Mouse (Mus musculus) thymus, postnatal 4 days (tissue): ENCODE measurements around the gene Oas2.
"Not testable (repeated sequence)": the region's sequence is repeated elsewhere in the genome, so short reads cannot be mapped to it uniquely, and the experiment has no call there.

Experiments used
- DNase-seq: peaks from one replicate; pipeline ENCODE4 v3.0.0; 2021

Gene Oas2

GRCm38 (mm10) chr5:120749688-120750087, at the start of gene Oas2:
Gene Oas2 (minus strand): TSS chr5:120749853.
- no peak for DNase-seq

- DNase-seq, result not testable (repeated sequence)
Measured at GRCm38 (mm10) chr5:120798943-120799342, 49.3 kb upstream of the Oas2 start.

DNA sequence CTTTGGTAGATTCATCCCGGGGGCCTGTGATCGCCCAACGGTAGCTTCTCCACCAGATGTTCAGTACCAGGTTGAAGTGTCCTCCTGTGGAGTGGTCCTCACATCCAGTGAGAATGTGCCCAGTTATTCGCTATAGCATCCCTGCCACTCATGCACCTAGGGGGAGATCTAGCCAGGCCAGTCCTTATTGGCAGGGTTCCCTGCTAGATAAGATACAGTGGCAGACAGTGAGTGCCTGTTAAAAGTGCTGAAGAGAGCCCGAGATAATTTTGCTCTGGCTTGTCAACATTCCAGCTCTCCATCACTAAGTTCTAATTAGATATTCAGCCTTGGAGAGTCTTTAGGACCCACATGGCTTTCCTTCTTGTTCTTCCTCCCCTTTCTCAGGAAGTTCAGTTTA, 48.5 kb upstream of the Oas2 start:
- DNase-seq, result not testable (repeated sequence)

GRCm38 (mm10) chr5:120795480-120796034, 45.9 kb upstream of the Oas2 start, which contains the start of gene Oas1e:
Gene Oas1e (minus strand): TSS chr5:120795530.
- DNase-seq, result not testable (repeated sequence)

DNA sequence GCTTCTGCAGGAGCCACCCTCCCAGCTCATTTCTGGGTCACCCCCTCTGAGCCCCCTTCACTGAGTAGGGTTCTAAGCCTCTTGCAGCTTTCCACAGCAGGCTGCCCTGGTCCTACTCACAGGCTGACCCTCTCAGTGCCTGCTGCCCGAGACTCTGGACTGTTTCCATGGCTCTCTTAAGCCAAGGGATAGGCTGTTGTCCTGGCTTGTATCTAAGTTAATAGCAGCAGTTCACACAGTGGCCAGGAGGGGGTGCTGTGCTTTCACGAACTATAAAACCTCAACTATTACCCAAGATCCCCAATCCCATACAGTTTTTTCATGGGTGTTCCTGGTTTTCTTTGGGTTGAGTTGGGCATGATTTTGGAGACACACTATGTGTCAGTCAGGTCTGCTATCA, 43.4 kb upstream of the Oas2 start:
- peak; percentile 73 for DNase-seq

DNA sequence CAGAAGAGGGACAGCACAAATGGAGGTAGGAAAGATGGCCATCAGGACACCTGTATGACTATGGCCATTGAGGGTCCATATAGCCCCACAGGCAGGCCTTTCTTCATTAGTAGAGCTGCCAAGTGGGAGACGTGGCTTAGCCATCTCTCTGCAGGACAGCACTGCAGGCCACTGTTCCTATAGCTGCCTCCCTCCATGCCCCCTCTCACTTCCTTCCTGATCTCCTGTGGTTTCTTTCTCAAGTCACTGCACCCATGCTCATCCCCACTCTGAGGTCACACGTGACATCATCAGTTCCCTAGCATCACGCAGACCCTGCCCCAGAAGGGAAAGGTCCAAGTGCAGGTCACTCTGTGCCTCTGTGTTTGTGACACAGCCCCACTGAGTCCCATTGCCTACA, 37.4 kb upstream of the Oas2 start:
- no peak for DNase-seq

- DNase-seq, result no peak
Measured at GRCm38 (mm10) chr5:120782446-120782845, 32.8 kb upstream of the Oas2 start.

GRCm38 (mm10) chr5:120781646-120782045, 32.0 kb upstream of the Oas2 start:
- DNase-seq, result peak; percentile 30

DNA sequence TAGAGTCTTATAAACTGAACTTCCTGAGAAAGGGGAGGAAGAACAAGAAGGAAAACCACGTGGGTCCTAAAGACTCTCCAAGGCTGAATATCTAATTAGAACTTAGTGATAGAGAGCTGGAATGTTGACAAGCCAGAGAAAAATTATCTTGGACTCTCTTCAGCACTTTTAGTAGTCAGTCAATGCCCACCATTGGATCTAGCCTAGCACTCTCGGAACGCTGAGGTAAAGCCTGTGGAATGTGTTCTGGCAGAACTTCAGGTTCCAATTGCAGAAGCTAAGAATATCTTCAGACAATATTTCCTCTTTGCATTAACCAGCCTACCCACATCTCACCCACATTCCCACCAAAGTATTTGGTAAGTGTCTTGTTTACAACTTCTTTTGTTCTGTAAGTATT, 30.3 kb upstream of the Oas2 start:
- no peak for DNase-seq

GRCm38 (mm10) chr5:120778941-120779340, 29.3 kb upstream of the Oas2 start:
- peak; percentile 29 for DNase-seq

DNA sequence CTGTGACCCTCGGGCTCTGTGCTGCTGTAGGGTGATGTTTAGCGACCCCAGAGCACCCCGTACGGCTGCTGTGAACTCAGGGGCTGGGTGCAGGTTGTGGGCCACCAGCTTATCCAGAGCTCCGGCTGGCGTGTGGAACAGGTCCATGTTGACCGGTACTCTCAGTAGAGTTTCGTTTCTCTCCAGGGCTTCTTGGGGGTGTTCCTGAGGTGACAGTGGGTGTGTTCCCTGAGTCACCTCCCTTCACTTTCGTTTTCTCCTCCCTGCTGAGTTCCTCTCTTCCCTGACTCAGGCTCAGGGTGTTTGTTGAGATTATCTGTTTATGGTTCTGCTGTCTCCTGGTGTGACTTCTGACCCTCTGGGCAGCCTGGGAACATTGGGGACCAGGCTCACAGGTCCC, 27.8 kb upstream of the Oas2 start, which contains the start of gene Oas3:
TSS of gene Oas3 (minus strand) at position 184 of the 400 bp plus-strand sequence.
- no peak for DNase-seq

DNA sequence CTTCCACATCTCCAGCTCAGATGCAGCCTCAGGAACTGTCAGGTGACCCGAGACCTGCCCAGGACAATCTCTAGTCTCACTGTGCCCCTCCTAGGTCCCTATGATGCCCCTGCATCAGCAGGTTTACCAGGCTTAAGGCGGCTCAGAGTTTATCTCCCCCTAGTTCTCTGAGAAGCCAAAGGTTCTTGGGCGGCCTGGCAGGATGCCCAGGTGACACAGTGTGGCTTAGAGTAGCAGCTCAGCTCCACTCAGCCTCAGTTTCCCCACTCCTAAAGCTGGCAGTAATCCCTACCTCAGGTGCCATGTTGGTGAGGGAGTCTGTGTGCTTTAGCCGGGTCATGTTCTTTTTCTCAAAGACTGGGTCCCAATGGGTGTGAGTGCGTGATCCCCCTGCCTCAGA, 27.1 kb upstream of the Oas2 start:
- no peak for DNase-seq

DNA sequence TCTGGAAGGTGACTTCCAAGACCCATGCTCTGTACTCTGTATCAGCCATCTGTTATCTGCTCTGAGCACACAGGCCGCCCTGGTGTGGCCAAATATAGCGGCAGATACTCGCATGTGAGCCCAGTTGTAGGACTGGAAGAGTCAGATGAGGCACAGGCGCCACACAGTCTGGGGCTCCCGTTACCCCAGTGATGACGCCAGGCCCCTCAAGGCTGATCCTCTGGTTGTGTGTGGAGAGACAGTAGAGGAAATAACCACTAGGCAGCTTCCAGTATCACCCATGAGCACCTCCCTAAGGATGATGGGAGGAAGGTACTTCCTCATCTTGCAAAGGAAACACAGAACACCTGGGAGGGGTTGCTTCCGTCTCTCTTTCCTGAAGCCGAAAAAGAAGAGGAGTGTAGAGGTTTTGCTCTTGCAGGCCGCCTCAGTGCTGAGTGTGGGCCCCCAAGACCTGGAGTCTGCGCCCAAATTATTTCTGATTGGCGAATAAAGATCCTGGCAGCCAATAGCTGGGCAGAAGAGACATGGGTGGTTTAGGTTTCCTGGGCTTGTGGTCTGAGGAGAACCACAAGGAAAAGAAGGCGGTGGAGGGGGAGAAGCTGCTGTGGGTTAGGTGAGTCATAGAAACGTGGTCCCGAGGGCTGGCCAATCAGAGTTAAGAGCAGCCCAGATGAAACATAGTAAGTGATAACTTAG, 25.8 kb upstream of the Oas2 start:
- DNase-seq, result peak; percentile 60

DNA sequence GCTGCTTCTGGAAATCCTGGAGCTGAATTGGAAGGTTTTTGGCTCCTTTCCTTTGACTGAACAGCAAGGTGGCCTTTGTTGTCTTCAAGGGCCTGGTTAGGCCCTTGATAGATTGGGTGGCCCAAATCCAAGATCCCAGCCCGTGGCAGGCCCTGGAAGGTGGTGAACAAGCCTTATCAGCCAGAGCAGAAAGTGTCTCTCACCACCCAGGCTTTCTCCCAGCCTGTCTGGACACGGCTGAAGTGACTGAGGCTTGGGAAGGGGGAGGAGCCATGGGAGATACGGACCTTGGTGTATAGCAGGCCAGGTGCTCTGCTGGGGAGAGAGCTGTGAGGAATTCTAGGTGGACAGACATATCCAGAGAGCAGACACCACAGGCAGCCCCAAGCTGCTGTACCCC, 19.7 kb upstream of the Oas2 start:
- no peak for DNase-seq

DNA sequence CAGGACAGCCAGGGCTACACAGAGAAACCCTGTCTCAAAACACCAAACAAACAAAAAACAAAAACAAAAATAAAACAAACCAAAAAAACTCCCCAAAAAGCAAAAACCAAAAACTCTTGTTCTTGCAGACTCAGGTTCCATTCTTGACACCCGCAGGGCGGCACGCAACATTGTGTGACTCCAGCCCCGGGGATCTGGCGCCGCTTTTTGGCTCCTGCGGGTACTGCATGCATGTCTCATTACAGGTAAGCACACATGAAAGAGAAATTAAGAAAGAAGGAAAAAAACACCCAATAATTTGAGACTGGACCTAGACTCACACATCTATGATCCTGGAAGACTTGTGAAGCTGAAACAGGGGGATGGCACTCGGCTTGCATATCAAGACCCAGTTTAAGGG, 15.4 kb upstream of the Oas2 start:
- DNase-seq, result no peak

DNA sequence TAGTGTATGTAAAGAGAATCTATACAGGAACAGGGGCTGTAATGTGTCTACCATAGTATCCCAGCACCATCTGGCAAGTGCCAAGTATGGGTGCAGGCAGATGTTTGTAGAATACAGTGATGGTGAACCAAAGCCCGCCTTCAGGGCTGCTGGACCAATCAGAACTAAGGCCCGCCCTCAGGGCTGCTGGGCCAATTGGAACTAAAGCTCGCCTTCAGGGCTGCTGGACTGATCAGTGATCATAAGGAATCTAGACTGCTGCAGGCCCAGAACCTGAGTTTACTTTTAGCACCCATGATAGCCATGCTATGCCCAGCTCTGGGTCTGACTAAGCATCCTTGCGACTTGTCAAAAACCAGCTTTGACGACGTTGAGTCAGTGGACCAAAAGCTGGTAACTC, 12.2 kb upstream of the Oas2 start:
- no peak for DNase-seq

DNA sequence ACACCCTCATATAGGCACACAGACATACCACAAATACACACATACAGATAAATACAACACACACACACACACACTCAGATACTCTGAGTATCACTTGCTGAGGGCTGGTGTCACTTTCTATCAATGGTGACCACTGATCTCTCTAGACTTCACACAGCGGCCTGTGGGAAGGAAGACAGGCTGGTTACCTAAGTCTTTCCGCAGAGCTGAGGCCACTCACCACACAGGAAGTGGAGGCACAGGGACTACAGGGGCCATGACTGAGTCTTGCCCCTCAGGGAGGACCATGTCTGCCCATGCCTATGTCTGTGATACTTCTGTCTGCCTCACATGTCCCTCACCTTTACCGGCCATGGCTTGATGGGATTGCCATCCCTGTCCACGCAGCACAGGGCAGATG, 4.6 kb upstream of the Oas2 start:
- no peak for DNase-seq

- no peak for DNase-seq
Measured at GRCm38 (mm10) chr5:120752786-120753185, 3.1 kb upstream of the Oas2 start.

- no peak for DNase-seq
Measured at GRCm38 (mm10) chr5:120751206-120751605, 1.6 kb upstream of the Oas2 start.

DNA sequence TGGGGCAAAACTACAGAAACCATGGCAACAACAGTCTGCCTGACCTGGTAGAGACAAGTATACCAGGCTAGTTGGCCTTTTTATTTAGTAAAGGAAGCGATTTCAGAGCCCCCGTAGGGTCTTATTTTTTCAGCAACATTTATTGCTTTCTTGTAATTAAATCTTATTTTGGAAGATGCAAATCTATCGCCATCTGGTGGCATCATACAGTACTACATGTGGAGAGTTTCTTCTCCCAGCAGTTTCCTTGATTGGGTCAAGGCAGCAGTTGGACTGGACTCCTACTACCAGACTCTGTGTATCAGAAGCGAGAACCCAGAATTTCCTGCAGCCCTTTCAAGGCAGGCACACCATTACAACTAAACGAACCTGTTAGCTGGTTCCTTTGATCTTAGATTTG, 3.2 kb downstream of the Oas2 start:
- DNase-seq, result peak; percentile 59

DNA sequence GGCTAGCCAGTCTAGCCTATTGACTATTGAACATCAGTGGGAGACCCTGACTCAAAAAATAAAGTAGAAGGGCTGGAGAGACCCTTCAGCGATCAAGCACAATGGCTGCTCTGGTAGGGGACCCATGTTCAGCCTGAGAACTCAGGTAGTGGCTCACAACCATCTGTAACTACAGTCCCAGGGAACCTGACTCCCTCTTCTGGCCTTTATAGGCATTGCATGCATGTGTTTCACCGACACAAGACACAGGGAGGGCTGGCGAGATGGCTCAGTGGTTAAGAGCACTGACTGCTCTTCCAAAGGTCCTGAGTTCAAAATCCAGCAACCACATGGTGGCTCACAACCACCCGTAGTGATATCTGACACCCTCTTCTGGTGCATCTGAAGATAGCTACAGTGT, 7.5 kb downstream of the Oas2 start:
- peak; percentile 75 for DNase-seq

DNA sequence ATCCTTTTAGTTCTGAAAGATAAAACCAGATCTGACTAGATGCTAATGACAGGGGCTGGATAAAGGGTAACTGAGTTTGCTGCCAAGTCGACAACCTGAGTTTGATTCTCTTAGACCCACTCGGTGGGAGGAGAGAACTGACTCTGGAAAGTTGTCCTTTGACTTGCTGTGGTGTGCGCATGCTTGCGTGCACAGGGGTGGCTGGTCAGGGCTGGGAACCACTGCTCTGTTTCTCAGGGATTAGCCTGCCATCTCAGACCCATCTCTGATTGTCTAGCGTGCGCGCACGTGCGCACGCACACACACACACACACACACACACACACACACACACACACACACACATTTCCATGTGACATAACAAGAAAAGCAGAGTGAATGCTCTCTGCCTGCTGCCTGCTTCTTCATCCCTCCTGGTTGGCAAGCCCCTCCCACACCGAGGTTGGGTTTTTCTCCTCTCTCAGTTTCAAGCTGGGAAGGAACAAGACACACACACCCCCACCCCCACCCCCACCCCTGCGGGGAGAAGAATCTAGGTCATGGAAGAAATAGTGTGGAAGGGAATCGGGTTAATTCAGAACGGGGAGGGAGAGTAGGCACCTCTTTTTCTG, 15.2 kb downstream of the Oas2 start:
- no peak for DNase-seq

GRCm38 (mm10) chr5:120733696-120734095, 16.0 kb downstream of the Oas2 start:
- no peak for DNase-seq

GRCm38 (mm10) chr5:120732740-120733139, 16.9 kb downstream of the Oas2 start:
- DNase-seq, result no peak
